21 mouse cellular contexts compared by ENCODE assay signal in genomic region chr14:38775291-38776116, GRCm38 (mm10).
"Had no signal": no experiment of that assay in that cellular context is flagged by ENCODE, and none has a peak within 500 bp of the region (broad histone marks: within the 10 kb centered on the region; RNA-seq: fewer than 3 reads in every experiment).

No protein-coding gene starts in this region.

- H3K27ac ChIP-seq: kidney, postnatal 0 days; layer of hippocampus, adult 2 months; limb, embryonic 12.5 days; limb, embryonic 15.5 days; liver, embryonic 14.5 days; macrophage; midbrain, embryonic 12.5 days; neural tube, embryonic 13.5 days; stomach, embryonic 15.5 days had no signal

- H3K9me3 ChIP-seq: limb, embryonic 12.5 days; limb, embryonic 15.5 days; midbrain, embryonic 12.5 days; neural tube, embryonic 13.5 days; stomach, embryonic 15.5 days had no signal

- H3K9ac ChIP-seq: limb, embryonic 12.5 days; limb, embryonic 15.5 days; liver, embryonic 14.5 days; liver, postnatal 0 days; lung, embryonic 14.5 days; midbrain, embryonic 12.5 days; neural tube, embryonic 13.5 days; stomach, embryonic 15.5 days had no signal

- H3K36me3 ChIP-seq: limb, embryonic 12.5 days; limb, embryonic 15.5 days; midbrain, embryonic 12.5 days; neural tube, embryonic 13.5 days; stomach, embryonic 15.5 days had no signal

- ATAC-seq: liver, postnatal 0 days; lung, postnatal 0 days had no signal

- H3K4me2 ChIP-seq: limb, embryonic 12.5 days; limb, embryonic 15.5 days; liver, embryonic 11.5 days; lung, embryonic 14.5 days; midbrain, embryonic 12.5 days; neural tube, embryonic 13.5 days; stomach, embryonic 15.5 days had no signal

- DNase-seq: kidney, adult 2 months; kidney, postnatal 25 days; layer of hippocampus, adult 9-11 months; liver, postnatal 0 days; retina, postnatal 1 day; right cerebral cortex, postnatal 25 days; spleen, adult 18-20 months; thymus, postnatal 25 days had no signal

- H3K27me3 ChIP-seq: limb, embryonic 12.5 days; limb, embryonic 15.5 days; midbrain, embryonic 12.5 days; neural tube, embryonic 13.5 days; stomach, embryonic 15.5 days had no signal

- H3K4me1 ChIP-seq: limb, embryonic 12.5 days; limb, embryonic 15.5 days; midbrain, embryonic 12.5 days; neural tube, embryonic 13.5 days; stomach, embryonic 15.5 days had no signal

- H3K4me3 ChIP-seq: layer of hippocampus, adult 2 months; limb, embryonic 12.5 days; limb, embryonic 15.5 days; midbrain, embryonic 12.5 days; myocyte; neural tube, embryonic 13.5 days; stomach, embryonic 15.5 days had no signal
